Mouse (Mus musculus) hematopoietic multipotent progenitor cell, adult 10-12 weeks (in vitro differentiated cells): Measurements from ENCODE around the gene Fmo2. TPM values are rescaled to one million over a fixed set of nuclear protein-coding genes. Genes with fewer than 3 reads are reported as not detected.

Experiments
- polyA plus RNA-seq: library from polyadenylated mRNA; stranded (reverse); fragments of >175 nt; gene quantifications from 2 replicates; pipeline ENCODE4 v1.2.3, GENCODE M21; 2012; ENCODE audit warnings: low replicate concordance

Gene Fmo2
- not detected in 2 replicates for polyA plus RNA-seq

DNA sequence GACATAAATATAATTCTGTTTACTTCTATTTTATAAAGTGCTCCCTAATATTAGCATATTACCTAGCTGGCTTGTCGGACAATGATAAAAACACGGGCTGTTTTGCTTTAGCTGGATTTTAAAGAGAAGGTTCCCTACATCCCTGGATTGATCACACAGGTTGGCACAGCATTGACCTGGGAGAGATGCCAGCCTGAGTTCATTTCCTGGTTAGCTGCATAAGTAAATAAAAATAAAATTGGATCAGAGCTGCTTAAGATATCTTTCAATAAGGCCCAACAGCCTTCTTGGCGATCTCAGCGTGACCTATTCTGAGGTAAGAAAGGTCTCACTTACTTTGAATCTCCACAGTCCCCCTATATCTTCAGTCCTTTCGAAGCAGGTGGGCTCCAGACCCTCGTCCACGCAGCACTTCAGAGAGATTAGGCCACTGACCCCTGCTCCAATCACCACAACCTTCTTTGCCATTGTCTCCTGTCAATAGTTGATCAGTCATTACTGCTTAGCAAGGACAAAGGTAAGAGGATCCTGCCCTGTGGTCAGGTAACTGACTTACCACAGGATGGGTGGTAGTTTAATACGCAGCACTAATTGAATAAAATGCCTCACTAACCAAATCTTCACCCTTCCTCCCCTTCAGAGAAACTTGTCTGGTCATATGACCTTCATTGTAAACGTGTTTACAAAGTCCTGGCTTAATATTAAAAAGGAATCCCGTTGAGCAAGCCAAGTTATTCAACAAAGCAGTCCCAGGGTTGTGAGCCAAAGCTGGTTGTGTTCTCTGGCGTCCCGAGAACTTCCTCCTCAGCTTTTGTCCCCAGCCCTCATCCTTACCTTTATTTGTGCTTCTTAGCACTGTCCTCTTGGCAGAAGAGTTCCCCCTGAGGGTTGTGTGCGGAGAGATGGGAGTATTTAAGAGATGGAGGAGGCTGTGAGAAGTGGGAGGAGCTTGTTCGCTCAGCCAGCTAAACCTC is at the start of gene Fmo2:
TSS of gene Fmo2 (minus strand) at position 889 of the 974 bp plus-strand sequence.

DNA sequence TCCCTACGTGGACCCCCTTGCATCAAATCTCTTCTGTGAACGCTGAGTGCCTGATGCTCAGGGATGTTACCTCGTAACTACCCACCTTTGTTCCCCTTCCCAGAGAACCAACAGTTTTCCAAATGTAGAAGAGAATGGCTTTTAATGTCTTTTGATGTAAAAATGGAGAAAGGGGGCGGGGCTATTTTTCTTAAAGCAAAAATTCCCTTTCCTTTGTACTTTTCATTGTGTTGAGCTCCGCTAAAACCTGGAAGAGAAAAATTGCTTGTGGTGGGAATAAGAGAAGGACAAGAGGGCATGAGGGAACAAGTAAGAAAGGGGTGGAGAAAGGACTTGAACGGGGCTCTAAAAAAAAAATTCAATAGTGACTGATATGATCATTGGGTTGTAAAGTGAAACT is 38.9 kb upstream of the Fmo2 start, which contains the start of gene Fmo6:
TSS of gene Fmo6 (minus strand) at position 101 of the 400 bp plus-strand sequence.

DNA sequence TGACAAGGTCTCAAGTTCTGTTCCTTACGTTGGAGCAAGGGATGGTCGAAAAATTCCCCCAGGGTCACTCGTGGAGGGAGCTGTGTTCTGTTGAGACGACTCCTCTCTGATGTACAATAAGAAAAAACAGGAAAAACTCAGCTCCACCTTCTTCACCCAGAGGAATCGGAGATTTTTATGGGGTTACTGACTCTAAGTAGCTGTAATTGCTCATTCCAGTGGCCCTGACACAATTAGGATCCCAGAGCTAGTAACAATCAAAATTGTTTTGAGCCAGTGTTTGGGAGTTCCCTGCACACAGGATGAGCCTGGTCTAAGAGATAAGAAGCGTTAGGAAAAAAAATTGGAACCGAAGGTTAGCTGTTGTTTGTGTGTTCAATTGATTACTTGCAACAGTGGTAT is 32.2 kb downstream of the Fmo2 start, which contains the start of gene Fmo1:
TSS of gene Fmo1 (minus strand) at position 331 of the 402 bp plus-strand sequence.

Other genes starting within 250 kb of the Fmo2 start
- not detected in 2 replicates for gene Myocos, start 240.5 kb downstream of the Fmo2 start, polyA plus RNA-seq
- 43.4 and 94.0 TPM in 2 replicates for gene Prrc2c, start 158.2 kb downstream of the Fmo2 start, polyA plus RNA-seq
- not detected in 2 replicates for gene Fmo4, start 84.8 kb downstream of the Fmo2 start, polyA plus RNA-seq
- not detected in 2 replicates for gene Fmo1, start 32.1 kb downstream of the Fmo2 start, polyA plus RNA-seq
- gene Fmo6, start 38.8 kb upstream of the Fmo2 start, polyA plus RNA-seq, result not detected in 2 replicates
- gene Fmo3, start 85.8 kb upstream of the Fmo2 start, polyA plus RNA-seq, result not detected in 2 replicates
- not detected in 2 replicates for gene Mroh9, start 186.9 kb upstream of the Fmo2 start, polyA plus RNA-seq